Mouse (Mus musculus): Measurements from ENCODE around the gene Ticam1. TPM values are rescaled to one million over a fixed set of nuclear protein-coding genes. Genes with fewer than 3 reads are reported as not detected.

The Ticam1 gene
- polyA plus RNA-seq, 1 experiment = 4.0 TPM

GRCm38 (mm10) chr17:56257181-56257894 lies 19.2 kb downstream of the Ticam1 start:
- peaks cover 4% of the 10 kb centered on the region for H3K4me1 ChIP-seq (ENCODE audit: control insufficient read depth, insufficient read depth, low read length)
- H3K36me3 ChIP-seq (ENCODE audit: control insufficient read depth, insufficient read depth, low read length, poor library complexity, severe bottlenecking) = peaks cover 8% of the 10 kb centered on the region
- no peak for TF ChIP-seq EP300 (IDR thresholded peaks at IDR 0.05; ENCODE audit: insufficient read depth, low read depth, low read length)
- no peak for TF ChIP-seq CTCF (IDR thresholded peaks at IDR 0.05; ENCODE audit: low read depth, low read length)
- no peak for TF ChIP-seq POLR2A (IDR thresholded peaks at IDR 0.05; ENCODE audit: insufficient read depth, low read length)
- H3K27ac ChIP-seq (ENCODE audit: insufficient read depth, low read length) = no peak overlapping the region
- H3K27me3 ChIP-seq (ENCODE audit: control insufficient read depth, insufficient read depth, low read length, poor library complexity, severe bottlenecking) = no peaks in the 10 kb centered on the region
- no peaks in the 10 kb centered on the region for H3K9me3 ChIP-seq (replicated peaks; ENCODE audit: control insufficient read depth, insufficient read depth, low read length, poor library complexity, severe bottlenecking)
- H3K4me3 ChIP-seq (ENCODE audit: low read depth, low read length) = peak overlapping the region; percentile 86
- H3K9ac ChIP-seq (ENCODE audit: low read depth, poor library complexity, severe bottlenecking) = peak overlapping the region; percentile 11

- Histone ChIP-seq H3K4me3 (ENCODE audit: low read depth, low read length) (peak within 1 kb of the TSS; percentile 91), H3K27me3 (ENCODE audit: control insufficient read depth, insufficient read depth, low read length, poor library complexity, severe bottlenecking) (no peaks in the 10 kb centered on the region), H3K27ac (ENCODE audit: insufficient read depth, low read length) (peak within 1 kb of the TSS; percentile 76), H3K4me1 (ENCODE audit: control insufficient read depth, insufficient read depth, low read length) (peaks cover 4% of the 10 kb centered on the region), H3K36me3 (ENCODE audit: control insufficient read depth, insufficient read depth, low read length, poor library complexity, severe bottlenecking) (peaks cover 8% of the 10 kb centered on the region), H3K9me3 (replicated peaks; ENCODE audit: control insufficient read depth, insufficient read depth, low read length, poor library complexity, severe bottlenecking) (no peaks in the 10 kb centered on the region), H3K9ac (ENCODE audit: low read depth, poor library complexity, severe bottlenecking) (peak within 1 kb of the TSS; percentile 63)
- peak; percentile 33 for TF ChIP-seq POLR2A (IDR thresholded peaks at IDR 0.05; ENCODE audit: insufficient read depth, low read length)
- TF ChIP-seq CTCF (IDR thresholded peaks at IDR 0.05; ENCODE audit: low read depth, low read length) = no peak
- TF ChIP-seq EP300 (IDR thresholded peaks at IDR 0.05; ENCODE audit: insufficient read depth, low read depth, low read length) = no peak
These were observed 20.2 kb downstream of the Ticam1 start, which contains the start of gene Fem1a for GRCm38 (mm10) chr17:56256239-56256881. Gene Fem1a (plus strand): TSS chr17:56256810.

- peak overlapping the region; percentile 76 for H3K27ac ChIP-seq (ENCODE audit: insufficient read depth, low read length)
- peak overlapping the region; percentile 91 for H3K4me3 ChIP-seq (ENCODE audit: low read depth, low read length)
- TF ChIP-seq CTCF (IDR thresholded peaks at IDR 0.05; ENCODE audit: low read depth, low read length) (peak; percentile 91), POLR2A (IDR thresholded peaks at IDR 0.05; ENCODE audit: insufficient read depth, low read length) (peak; percentile 16), EP300 (IDR thresholded peaks at IDR 0.05; ENCODE audit: insufficient read depth, low read depth, low read length) (no peak)
- peaks cover 2% of the 10 kb centered on the region for H3K4me1 ChIP-seq (ENCODE audit: control insufficient read depth, insufficient read depth, low read length)
- no peaks in the 10 kb centered on the region for H3K27me3 ChIP-seq (ENCODE audit: control insufficient read depth, insufficient read depth, low read length, poor library complexity, severe bottlenecking)
- H3K36me3 ChIP-seq (ENCODE audit: control insufficient read depth, insufficient read depth, low read length, poor library complexity, severe bottlenecking) = peaks cover 8% of the 10 kb centered on the region
- H3K9ac ChIP-seq (ENCODE audit: low read depth, poor library complexity, severe bottlenecking) = peak overlapping the region; percentile 63
- no peaks in the 10 kb centered on the region for H3K9me3 ChIP-seq (replicated peaks; ENCODE audit: control insufficient read depth, insufficient read depth, low read length, poor library complexity, severe bottlenecking)
These were observed 20.7 kb downstream of the Ticam1 start for GRCm38 (mm10) chr17:56255863-56256238.

GRCm38 (mm10) chr17:56255429-56255828 lies 21.2 kb downstream of the Ticam1 start:
- Histone ChIP-seq H3K9ac (ENCODE audit: low read depth, poor library complexity, severe bottlenecking) (peak overlapping the region; percentile 34), H3K9me3 (replicated peaks; ENCODE audit: control insufficient read depth, insufficient read depth, low read length, poor library complexity, severe bottlenecking) (no peaks in the 10 kb centered on the region), H3K4me3 (ENCODE audit: low read depth, low read length) (peak overlapping the region; percentile 14; the same call in 1 of the 2 replicates), H3K27me3 (ENCODE audit: control insufficient read depth, insufficient read depth, low read length, poor library complexity, severe bottlenecking) (no peaks in the 10 kb centered on the region), H3K36me3 (ENCODE audit: control insufficient read depth, insufficient read depth, low read length, poor library complexity, severe bottlenecking) (peaks cover 8% of the 10 kb centered on the region), H3K4me1 (ENCODE audit: control insufficient read depth, insufficient read depth, low read length) (peaks cover 2% of the 10 kb centered on the region), H3K27ac (ENCODE audit: insufficient read depth, low read length) (no peak overlapping the region)
- TF ChIP-seq CTCF (IDR thresholded peaks at IDR 0.05; ENCODE audit: low read depth, low read length) = peak; percentile 21
- TF ChIP-seq POLR2A (IDR thresholded peaks at IDR 0.05; ENCODE audit: insufficient read depth, low read length) = no peak

GRCm38 (mm10) chr17:56254695-56255094 lies 21.9 kb downstream of the Ticam1 start:
- Histone ChIP-seq H3K36me3 (ENCODE audit: control insufficient read depth, insufficient read depth, low read length, poor library complexity, severe bottlenecking) (peaks cover 5% of the 10 kb centered on the region), H3K4me1 (ENCODE audit: control insufficient read depth, insufficient read depth, low read length) (no peaks in the 10 kb centered on the region), H3K27me3 (ENCODE audit: control insufficient read depth, insufficient read depth, low read length, poor library complexity, severe bottlenecking) (no peaks in the 10 kb centered on the region), H3K27ac (ENCODE audit: insufficient read depth, low read length) (no peak overlapping the region), H3K4me3 (ENCODE audit: low read depth, low read length) (no peak overlapping the region), H3K9ac (ENCODE audit: low read depth, poor library complexity, severe bottlenecking) (no peak overlapping the region), H3K9me3 (replicated peaks; ENCODE audit: control insufficient read depth, insufficient read depth, low read length, poor library complexity, severe bottlenecking) (no peaks in the 10 kb centered on the region)
- TF ChIP-seq POLR2A (IDR thresholded peaks at IDR 0.05; ENCODE audit: insufficient read depth, low read length) (no peak), CTCF (IDR thresholded peaks at IDR 0.05; ENCODE audit: low read depth, low read length) (no peak), EP300 (IDR thresholded peaks at IDR 0.05; ENCODE audit: insufficient read depth, low read depth, low read length) (no peak)

All from ES-Bruce4 (cell line).